Mouse (Mus musculus): ENCODE data around the gene Col11a2. TPM values are rescaled to one million over a fixed set of nuclear protein-coding genes. Genes with fewer than 3 reads are reported as not detected.

Col11a2 gene
- polyA plus RNA-seq, 1 experiment: 6.4 TPM

DNA sequence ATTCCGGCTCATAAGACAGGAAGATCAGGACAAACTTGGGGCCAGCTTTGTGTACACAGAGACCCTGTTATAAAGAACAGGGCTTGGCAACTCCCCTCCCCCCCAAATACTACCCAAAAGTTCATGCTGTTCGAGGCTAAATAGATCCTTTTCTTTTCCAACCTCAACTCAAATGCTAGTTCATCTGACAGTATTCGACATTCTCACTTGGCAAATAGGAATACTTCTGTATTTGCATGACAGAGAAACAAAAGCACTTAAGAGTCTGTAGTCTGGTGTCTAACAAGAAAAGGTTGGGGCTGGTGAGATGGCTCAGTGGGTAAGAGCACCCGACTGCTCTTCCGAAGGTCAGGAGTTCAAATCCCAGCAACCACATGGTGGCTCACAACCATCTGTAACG lies 69.2 kb downstream of the Col11a2 start:
- H3K27me3 ChIP-seq (ENCODE audit: control insufficient read depth, insufficient read depth, low read length): no peaks in the 10 kb centered on the region
- H3K4me1 ChIP-seq (ENCODE audit: control insufficient read depth, insufficient read depth, insufficient read length): peaks cover 6% of the 10 kb centered on the region; the same call in 1 of the 2 replicates
- no peak overlapping the region for H3K27ac ChIP-seq (ENCODE audit: insufficient read depth, low read length)
- no peak for DNase-seq (ENCODE audit: low read depth in 1 of 2, low spot score in 2 of 2)
- peaks cover 27% of the 10 kb centered on the region for H3K36me3 ChIP-seq (ENCODE audit: control insufficient read depth, insufficient read depth, low read length)
- WGBS: 93% methylated on average over 6 of the region's 6 CpGs
- TF ChIP-seq CTCF (IDR thresholded peaks at IDR 0.05; ENCODE audit: extremely low read depth, insufficient read depth, insufficient read length, insufficient replicate concordance): no peak
- H3K4me3 ChIP-seq (ENCODE audit: extremely low read depth, insufficient read depth, insufficient read length): no peak overlapping the region

GRCm38 (mm10) chr17:34109038-34109805 lies 70.0 kb downstream of the Col11a2 start:
- Histone ChIP-seq H3K4me3 (ENCODE audit: extremely low read depth, insufficient read depth, insufficient read length) (no peak overlapping the region), H3K27ac (ENCODE audit: insufficient read depth, low read length) (no peak overlapping the region), H3K27me3 (ENCODE audit: control insufficient read depth, insufficient read depth, low read length) (no peaks in the 10 kb centered on the region), H3K36me3 (ENCODE audit: control insufficient read depth, insufficient read depth, low read length) (peaks cover 35% of the 10 kb centered on the region), H3K4me1 (ENCODE audit: control insufficient read depth, insufficient read depth, insufficient read length) (peaks cover 3% of the 10 kb centered on the region; the same call in 1 of the 2 replicates)
- DNase-seq (ENCODE audit: low read depth in 1 of 2, low spot score in 2 of 2): no peak
- TF ChIP-seq POLR2A (IDR thresholded peaks at IDR 0.05; ENCODE audit: low read depth, low read length) (no peak), CTCF (IDR thresholded peaks at IDR 0.05; ENCODE audit: extremely low read depth, insufficient read depth, insufficient read length, insufficient replicate concordance) (no peak)
- 77% methylated on average over 14 of the region's 14 CpGs for WGBS

GRCm38 (mm10) chr17:34109806-34110195 lies 70.6 kb downstream of the Col11a2 start:
- H3K27ac ChIP-seq (ENCODE audit: insufficient read depth, low read length): no peak overlapping the region
- no peak overlapping the region for H3K4me3 ChIP-seq (ENCODE audit: extremely low read depth, insufficient read depth, insufficient read length)
- 67% methylated on average over 3 of the region's 3 CpGs for WGBS
- H3K27me3 ChIP-seq (ENCODE audit: control insufficient read depth, insufficient read depth, low read length): no peaks in the 10 kb centered on the region
- TF ChIP-seq CTCF (IDR thresholded peaks at IDR 0.05; ENCODE audit: extremely low read depth, insufficient read depth, insufficient read length, insufficient replicate concordance): no peak
- no peak for TF ChIP-seq POLR2A (IDR thresholded peaks at IDR 0.05; ENCODE audit: low read depth, low read length)
- no peaks in the 10 kb centered on the region for H3K4me1 ChIP-seq (ENCODE audit: control insufficient read depth, insufficient read depth, insufficient read length)
- peaks cover 39% of the 10 kb centered on the region for H3K36me3 ChIP-seq (ENCODE audit: control insufficient read depth, insufficient read depth, low read length)
- DNase-seq (ENCODE audit: low read depth in 1 of 2, low spot score in 2 of 2): no peak

DNA sequence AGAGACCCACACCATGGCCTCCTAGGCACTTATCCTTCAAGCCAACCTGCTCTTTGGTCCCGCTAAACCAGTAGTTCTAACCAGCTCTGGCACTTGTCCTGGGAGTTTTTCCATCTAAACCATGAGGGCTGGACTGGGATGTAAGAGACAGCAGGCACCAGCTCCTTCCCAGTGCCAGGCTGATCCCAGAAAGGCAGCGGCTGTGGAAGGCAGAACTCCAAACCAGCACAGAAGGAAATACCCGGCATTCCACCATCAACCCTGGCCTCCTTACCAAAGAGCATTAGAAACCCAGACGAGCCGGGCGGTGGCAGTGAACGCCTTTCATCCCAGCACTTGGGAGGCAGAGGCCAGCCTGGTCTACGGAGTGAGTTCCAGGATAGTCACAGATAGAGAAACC lies 71.1 kb downstream of the Col11a2 start:
- Histone ChIP-seq H3K4me3 (ENCODE audit: extremely low read depth, insufficient read depth, insufficient read length) (no peak overlapping the region), H3K27me3 (ENCODE audit: control insufficient read depth, insufficient read depth, low read length) (no peaks in the 10 kb centered on the region), H3K36me3 (ENCODE audit: control insufficient read depth, insufficient read depth, low read length) (peaks cover 44% of the 10 kb centered on the region), H3K4me1 (ENCODE audit: control insufficient read depth, insufficient read depth, insufficient read length) (no peaks in the 10 kb centered on the region), H3K27ac (ENCODE audit: insufficient read depth, low read length) (no peak overlapping the region)
- DNase-seq (ENCODE audit: low read depth in 1 of 2, low spot score in 2 of 2): no peak
- TF ChIP-seq CTCF (IDR thresholded peaks at IDR 0.05; ENCODE audit: extremely low read depth, insufficient read depth, insufficient read length, insufficient replicate concordance) (no peak), POLR2A (IDR thresholded peaks at IDR 0.05; ENCODE audit: low read depth, low read length) (no peak)
- WGBS: 90% methylated on average over 8 of the region's 8 CpGs

DNA sequence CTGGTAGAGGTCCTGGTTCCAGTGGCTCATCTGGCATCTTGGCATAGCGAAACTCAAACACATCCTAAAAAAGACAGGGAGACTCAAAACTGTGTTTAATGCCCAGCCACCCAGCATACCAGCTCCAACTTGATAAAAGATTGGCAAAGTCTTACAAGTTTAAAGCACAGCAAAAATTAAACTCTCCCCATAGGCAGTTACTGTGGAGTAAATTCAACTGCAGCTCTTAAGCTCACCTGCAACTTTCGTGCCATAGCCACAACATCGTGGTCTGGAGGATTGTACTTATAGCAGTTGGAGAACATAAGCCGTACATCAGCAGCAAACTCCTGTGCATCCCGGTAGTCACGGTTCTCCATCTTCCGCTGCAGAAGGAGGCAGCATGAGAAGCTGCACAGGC lies 74.9 kb downstream of the Col11a2 start:
- DNase-seq (ENCODE audit: low read depth in 1 of 2, low spot score in 2 of 2): no peak

More for the DNA sequence above, 74.9 kb downstream of the Col11a2 start:
- TF ChIP-seq CTCF (IDR thresholded peaks at IDR 0.05; ENCODE audit: extremely low read depth, insufficient read depth, insufficient read length, insufficient replicate concordance) (no peak), POLR2A (IDR thresholded peaks at IDR 0.05; ENCODE audit: low read depth, low read length) (no peak)
- Histone ChIP-seq H3K27me3 (ENCODE audit: control insufficient read depth, insufficient read depth, low read length) (no peaks in the 10 kb centered on the region), H3K4me1 (ENCODE audit: control insufficient read depth, insufficient read depth, insufficient read length) (peaks cover 2% of the 10 kb centered on the region; the same call in 1 of the 2 replicates), H3K4me3 (ENCODE audit: extremely low read depth, insufficient read depth, insufficient read length) (no peak overlapping the region), H3K27ac (ENCODE audit: insufficient read depth, low read length) (no peak overlapping the region), H3K36me3 (ENCODE audit: control insufficient read depth, insufficient read depth, low read length) (peaks cover 69% of the 10 kb centered on the region)
- WGBS: 93% methylated on average over 7 of the region's 7 CpGs

Other genes starting within 250 kb of the Col11a2 start
- 56.8 and 74.6 TPM in 2 replicates for gene Kank3, start 228.9 kb upstream of the Col11a2 start, polyA plus RNA-seq (2012; rRNA removed)
- gene Rps28, start 214.9 kb upstream of the Col11a2 start, polyA plus RNA-seq (2012; rRNA removed): 746 and 860 TPM in 2 replicates
- 158 and 201 TPM in 2 replicates for gene Ndufa7, start 214.9 kb upstream of the Col11a2 start, polyA plus RNA-seq (2012; rRNA removed)
- 11.6 and 19.2 TPM in 2 replicates for gene Cd320, start 196.3 kb upstream of the Col11a2 start, polyA plus RNA-seq (2012; rRNA removed)
- gene Gm7029, start 165.6 kb upstream of the Col11a2 start, polyA plus RNA-seq (2012; rRNA removed): 3.2 and 9.3 TPM in 2 replicates
- gene Kifc1, start 148.8 kb upstream of the Col11a2 start, polyA plus RNA-seq (2012; rRNA removed): 11.5 and 15.3 TPM in 2 replicates
- gene Platr17, start 134.3 kb upstream of the Col11a2 start, polyA plus RNA-seq (2012; rRNA removed): 0.47 and 0.68 TPM in 2 replicates
- gene Daxx, start 130.0 kb upstream of the Col11a2 start, polyA plus RNA-seq (2012; rRNA removed): 56.8 and 65.6 TPM in 2 replicates
- 188 and 240 TPM in 2 replicates for gene Tapbp, start 123.5 kb upstream of the Col11a2 start, polyA plus RNA-seq (2012; rRNA removed)
- 62.9 and 122 TPM in 2 replicates for gene Zbtb22, start 123.5 kb upstream of the Col11a2 start, polyA plus RNA-seq (2012; rRNA removed)
- gene Rgl2, start 109.9 kb upstream of the Col11a2 start, polyA plus RNA-seq (2012; rRNA removed): 234 and 301 TPM in 2 replicates
- 13.8 and 16.0 TPM in 2 replicates for gene Pfdn6, start 99.1 kb upstream of the Col11a2 start, polyA plus RNA-seq (2012; rRNA removed)
- gene Wdr46, start 98.8 kb upstream of the Col11a2 start, polyA plus RNA-seq (2012; rRNA removed): 20.5 and 26.7 TPM in 2 replicates
- 18.9 and 20.6 TPM in 2 replicates for gene B3galt4, start 87.9 kb upstream of the Col11a2 start, polyA plus RNA-seq (2012; rRNA removed)
- 58.0 and 73.2 TPM in 2 replicates for gene Vps52, start 83.6 kb upstream of the Col11a2 start, polyA plus RNA-seq (2012; rRNA removed)
- 476 and 550 TPM in 2 replicates for gene Rps18, start 83.4 kb upstream of the Col11a2 start, polyA plus RNA-seq (2012; rRNA removed)
- gene H2-K1, start 39.1 kb upstream of the Col11a2 start, polyA plus RNA-seq (2012; rRNA removed): 5,070 and 5,425 TPM in 2 replicates
- 52.0 and 61.3 TPM in 2 replicates for gene Ring1, start 14.8 kb upstream of the Col11a2 start, polyA plus RNA-seq (2012; rRNA removed)
- gene H2-Ke6, start 11.4 kb upstream of the Col11a2 start, polyA plus RNA-seq (2012; rRNA removed): 122 and 202 TPM in 2 replicates
- gene Slc39a7, start 7.8 kb upstream of the Col11a2 start, polyA plus RNA-seq (2012; rRNA removed): 86.8 and 99.4 TPM in 2 replicates
- gene Rxrb, start 7.6 kb upstream of the Col11a2 start, polyA plus RNA-seq (2012; rRNA removed): 76.9 and 99.7 TPM in 2 replicates
- 228 and 326 TPM in 2 replicates for gene H2-Oa, start 52.9 kb downstream of the Col11a2 start, polyA plus RNA-seq (2012; rRNA removed)
- gene H2-DMa, start 80.1 kb downstream of the Col11a2 start, polyA plus RNA-seq (2012; rRNA removed): 302 and 363 TPM in 2 replicates
- gene Brd2, start 83.2 kb downstream of the Col11a2 start, polyA plus RNA-seq (2012; rRNA removed): 97.9 and 112 TPM in 2 replicates
- 456 and 587 TPM in 2 replicates for gene H2-DMb2, start 103.9 kb downstream of the Col11a2 start, polyA plus RNA-seq (2012; rRNA removed)
- gene H2-DMb1, start 113.6 kb downstream of the Col11a2 start, polyA plus RNA-seq (2012; rRNA removed): 322 and 426 TPM in 2 replicates
- 144 and 178 TPM in 2 replicates for gene Tap1, start 148.1 kb downstream of the Col11a2 start, polyA plus RNA-seq (2012; rRNA removed)
- 159 and 225 TPM in 2 replicates for gene Psmb9, start 148.3 kb downstream of the Col11a2 start, polyA plus RNA-seq (2012; rRNA removed)
- gene Psmb8, start 158.3 kb downstream of the Col11a2 start, polyA plus RNA-seq (2012; rRNA removed): 260 and 307 TPM in 2 replicates
- 83.0 and 111 TPM in 2 replicates for gene Tap2, start 164.1 kb downstream of the Col11a2 start, polyA plus RNA-seq (2012; rRNA removed)
- gene H2-Ob, start 199.5 kb downstream of the Col11a2 start, polyA plus RNA-seq (2012; rRNA removed): 318 and 334 TPM in 2 replicates
- gene H2-Ab1, start 218.3 kb downstream of the Col11a2 start, polyA plus RNA-seq (2012; rRNA removed): 5,504 and 8,483 TPM in 2 replicates
- 1,846 and 1,869 TPM in 2 replicates for gene H2-Aa, start 248.4 kb downstream of the Col11a2 start, polyA plus RNA-seq (2012; rRNA removed)